Mouse (Mus musculus) forebrain, embryonic 11.5 days (tissue): ENCODE measurements at regions not wholly inside any gene's neighbourhood (a gene's known extent, or its start where the extent isn't known, plus 50 kb on each side); places are given as distances from the start of the nearest gene placed in this dataset.

Source experiments
- ATAC-seq: fragments of 200-750 bp; cut with Nextera tagmentation; replicated peaks from 2 replicates; pipeline ENCODE4 v1.8.0; 2017; ENCODE audit warnings: moderate TSS enrichment; ENCODE audit not compliant: low FRiP score
- DNase-seq: peaks from one replicate; pipeline ENCODE4 v3.0.0-alpha.2; 2017; ENCODE audit warnings: low spot score
- H3K27ac ChIP-seq: fragments of 300-500 bp; sonication (generic); 2 replicates; pipeline ENCODE4 v1.5.1; 2014; ENCODE audit warnings: low read depth, low read length
- H3K27me3 ChIP-seq: fragments of 300-500 bp; sonication (generic); 2 replicates; pipeline ENCODE4 v1.6.1; 2014; ENCODE audit warnings: mild to moderate bottlenecking, low read length, mixed read lengths; ENCODE audit not compliant: control insufficient read depth, insufficient read depth
- H3K36me3 ChIP-seq: fragments of 300-500 bp; sonication (generic); 2 replicates; pipeline ENCODE4 v1.6.1; 2014; ENCODE audit warnings: mild to moderate bottlenecking, low read length, moderate library complexity, mixed read lengths; ENCODE audit not compliant: control insufficient read depth, insufficient read depth
- H3K4me1 ChIP-seq: fragments of 300-500 bp; sonication (generic); replicated peaks from 2 replicates; pipeline ENCODE4 v1.6.1; 2014; ENCODE audit warnings: low read length, mixed read lengths; ENCODE audit not compliant: control insufficient read depth, insufficient read depth
- H3K4me2 ChIP-seq: fragments of 300-500 bp; sonication (generic); 2 replicates; pipeline ENCODE4 v1.6.1; 2014; ENCODE audit warnings: low read depth, mild to moderate bottlenecking, low read length, moderate library complexity, mixed read lengths; ENCODE audit not compliant: severe bottlenecking
- H3K4me3 ChIP-seq: fragments of 300-500 bp; sonication (generic); 2 replicates; pipeline ENCODE4 v1.5.1; 2014; ENCODE audit warnings: low read depth, low read length
- H3K9ac ChIP-seq: fragments of 300-500 bp; sonication (generic); 2 replicates; pipeline ENCODE4 v1.6.1; 2014; ENCODE audit warnings: low read length
- H3K9me3 ChIP-seq: fragments of 300-500 bp; sonication (generic); 2 replicates; pipeline ENCODE4 v1.6.1; 2016; ENCODE audit warnings: low read length, mixed read lengths; ENCODE audit not compliant: control insufficient read depth
- WGBS: fragments of 180-500 bp; shearing (Covaris S2); extraction: QIAGEN DNeasy Blood & Tissue Kit; methylation state at CpG from one replicate; pipeline ENCODE4 v1.1.7; 2014; 5-methylcytosine and 5-hydroxymethylcytosine counted together

GRCm38 (mm10) chr1:77790974-77791373 is 276.1 kb upstream of the Epha4 start:
- Histone ChIP-seq H3K4me2 (no peak overlapping the region), H3K27me3 (no peaks in the 10 kb centered on the region), H3K4me3 (no peak overlapping the region), H3K9me3 (no peaks in the 10 kb centered on the region), H3K9ac (no peak overlapping the region), H3K4me1 (no peaks in the 10 kb centered on the region), H3K36me3 (no peaks in the 10 kb centered on the region), H3K27ac (no peak overlapping the region)
- DNase-seq (no peak), ATAC-seq (no peak)
- WGBS = 88% methylated on average over 6 of the region's 6 CpGs

GRCm38 (mm10) chr1:77754326-77754725 is 239.4 kb upstream of the Epha4 start:
- DNase-seq (no peak), ATAC-seq (no peak)
- WGBS = 84% methylated on average over 3 of the region's 3 CpGs
- Histone ChIP-seq H3K9me3 (no peaks in the 10 kb centered on the region), H3K4me1 (no peaks in the 10 kb centered on the region), H3K27ac (no peak overlapping the region), H3K4me2 (no peak overlapping the region), H3K36me3 (no peaks in the 10 kb centered on the region), H3K27me3 (no peaks in the 10 kb centered on the region), H3K9ac (no peak overlapping the region), H3K4me3 (no peak overlapping the region)

GRCm38 (mm10) chr1:77748483-77749465 is 233.9 kb upstream of the Epha4 start:
- H3K36me3 ChIP-seq = no peaks in the 10 kb centered on the region
- no peaks in the 10 kb centered on the region for H3K27me3 ChIP-seq
- no peak overlapping the region for H3K4me3 ChIP-seq
- 53% methylated on average over 2 of the region's 2 CpGs for WGBS
- DNase-seq (no peak), ATAC-seq (no peak)
- no peak overlapping the region for H3K27ac ChIP-seq
- H3K9ac ChIP-seq = no peak overlapping the region
- no peaks in the 10 kb centered on the region for H3K4me1 ChIP-seq
- H3K4me2 ChIP-seq = no peak overlapping the region
- no peaks in the 10 kb centered on the region for H3K9me3 ChIP-seq

- H3K36me3 ChIP-seq = no peaks in the 10 kb centered on the region
- no peak overlapping the region for H3K4me3 ChIP-seq
- no peaks in the 10 kb centered on the region for H3K4me1 ChIP-seq
- DNase-seq = no peak
- H3K27me3 ChIP-seq = no peaks in the 10 kb centered on the region
- H3K27ac ChIP-seq = no peak overlapping the region
- ATAC-seq = no peak
- no peaks in the 10 kb centered on the region for H3K9me3 ChIP-seq
- no peak overlapping the region for H3K9ac ChIP-seq
- 90% methylated on average over 10 of the region's 10 CpGs for WGBS
- H3K4me2 ChIP-seq = no peak overlapping the region
These were observed 217.2 kb upstream of the Epha4 start for GRCm38 (mm10) chr1:77732099-77732498.

GRCm38 (mm10) chr1:77727561-77727960 is 212.7 kb upstream of the Epha4 start:
- no peak overlapping the region for H3K9ac ChIP-seq
- no peaks in the 10 kb centered on the region for H3K36me3 ChIP-seq
- H3K4me2 ChIP-seq = no peak overlapping the region
- no peaks in the 10 kb centered on the region for H3K9me3 ChIP-seq
- H3K27me3 ChIP-seq = no peaks in the 10 kb centered on the region
- 90% methylated on average over 2 of the region's 2 CpGs for WGBS
- H3K4me3 ChIP-seq = no peak overlapping the region
- no peak overlapping the region for H3K27ac ChIP-seq
- no peaks in the 10 kb centered on the region for H3K4me1 ChIP-seq
- ATAC-seq (no peak), DNase-seq (no peak)

GRCm38 (mm10) chr1:77723246-77723645 is 208.4 kb upstream of the Epha4 start:
- DNase-seq (no peak), ATAC-seq (no peak)
- H3K9me3 ChIP-seq = no peaks in the 10 kb centered on the region
- no peaks in the 10 kb centered on the region for H3K27me3 ChIP-seq
- no peaks in the 10 kb centered on the region for H3K36me3 ChIP-seq
- no peaks in the 10 kb centered on the region for H3K4me1 ChIP-seq
- WGBS = 90% methylated on average over 8 of the region's 8 CpGs
- no peak overlapping the region for H3K4me3 ChIP-seq
- no peak overlapping the region for H3K27ac ChIP-seq
- H3K4me2 ChIP-seq = no peak overlapping the region
- no peak overlapping the region for H3K9ac ChIP-seq

- WGBS = 83% methylated on average over 1 of the region's 1 CpGs
- Histone ChIP-seq H3K4me2 (no peak overlapping the region), H3K36me3 (no peaks in the 10 kb centered on the region), H3K9me3 (no peaks in the 10 kb centered on the region), H3K27me3 (no peaks in the 10 kb centered on the region), H3K9ac (no peak overlapping the region), H3K4me1 (no peaks in the 10 kb centered on the region), H3K4me3 (no peak overlapping the region), H3K27ac (no peak overlapping the region)
- ATAC-seq (no peak), DNase-seq (no peak)
These were observed 206.0 kb upstream of the Epha4 start for GRCm38 (mm10) chr1:77720859-77721258.

GRCm38 (mm10) chr1:77713001-77713400 is 198.1 kb upstream of the Epha4 start:
- H3K9me3 ChIP-seq = no peaks in the 10 kb centered on the region
- no peaks in the 10 kb centered on the region for H3K36me3 ChIP-seq
- H3K9ac ChIP-seq = no peak overlapping the region
- H3K27ac ChIP-seq = no peak overlapping the region
- H3K4me2 ChIP-seq = no peak overlapping the region
- no peaks in the 10 kb centered on the region for H3K4me1 ChIP-seq
- H3K27me3 ChIP-seq = no peaks in the 10 kb centered on the region
- H3K4me3 ChIP-seq = no peak overlapping the region
- no peak for DNase-seq
- 74% methylated on average over 2 of the region's 2 CpGs for WGBS
- no peak for ATAC-seq
